Mouse (Mus musculus): ENCODE data around the gene Cnn2.

Cnn2 gene

DNA sequence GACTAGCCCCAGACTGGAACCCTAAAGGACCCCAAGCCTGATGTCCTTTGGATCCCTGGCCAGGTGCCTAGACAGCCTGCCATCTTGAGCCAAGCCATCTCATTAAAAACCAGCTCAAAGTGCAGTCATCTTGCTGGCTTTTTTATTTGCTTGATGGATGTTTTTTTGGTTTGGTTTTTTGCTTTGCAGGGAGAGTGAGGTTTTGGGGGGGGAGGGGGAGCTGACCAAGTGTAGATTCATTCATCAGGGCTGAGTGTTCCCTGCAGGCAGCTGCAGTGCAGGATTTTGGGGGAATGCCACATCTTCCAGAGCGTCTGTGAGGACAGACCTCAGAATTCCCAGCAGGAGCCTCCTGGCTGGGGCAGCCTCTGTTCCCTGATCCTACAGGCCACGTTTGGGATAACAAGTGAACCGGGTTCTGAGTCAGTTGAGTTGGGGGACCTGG lies 19.2 kb upstream of the Cnn2 start:
- DNase-seq (ENCODE audit: low spot score in 2 of 2): no peak

GRCm38 (mm10) chr10:79970415-79971182 lies 17.8 kb upstream of the Cnn2 start, which contains the start of gene Grin3b:
TSS of gene Grin3b (plus strand) at chr10:79970715.
- no peak for DNase-seq (ENCODE audit: low spot score in 2 of 2)

GRCm38 (mm10) chr10:79971183-79971497 lies 17.2 kb upstream of the Cnn2 start:
- DNase-seq (ENCODE audit: low spot score in 2 of 2): no peak

- no peak for DNase-seq (ENCODE audit: low spot score in 2 of 2)
Measured at GRCm38 (mm10) chr10:79972831-79973230, 15.6 kb upstream of the Cnn2 start.

GRCm38 (mm10) chr10:79974087-79974486 lies 14.3 kb upstream of the Cnn2 start:
- no peak for DNase-seq (ENCODE audit: low spot score in 2 of 2)

GRCm38 (mm10) chr10:79974668-79975067 lies 13.7 kb upstream of the Cnn2 start:
- no peak for DNase-seq (ENCODE audit: low spot score in 2 of 2)

DNA sequence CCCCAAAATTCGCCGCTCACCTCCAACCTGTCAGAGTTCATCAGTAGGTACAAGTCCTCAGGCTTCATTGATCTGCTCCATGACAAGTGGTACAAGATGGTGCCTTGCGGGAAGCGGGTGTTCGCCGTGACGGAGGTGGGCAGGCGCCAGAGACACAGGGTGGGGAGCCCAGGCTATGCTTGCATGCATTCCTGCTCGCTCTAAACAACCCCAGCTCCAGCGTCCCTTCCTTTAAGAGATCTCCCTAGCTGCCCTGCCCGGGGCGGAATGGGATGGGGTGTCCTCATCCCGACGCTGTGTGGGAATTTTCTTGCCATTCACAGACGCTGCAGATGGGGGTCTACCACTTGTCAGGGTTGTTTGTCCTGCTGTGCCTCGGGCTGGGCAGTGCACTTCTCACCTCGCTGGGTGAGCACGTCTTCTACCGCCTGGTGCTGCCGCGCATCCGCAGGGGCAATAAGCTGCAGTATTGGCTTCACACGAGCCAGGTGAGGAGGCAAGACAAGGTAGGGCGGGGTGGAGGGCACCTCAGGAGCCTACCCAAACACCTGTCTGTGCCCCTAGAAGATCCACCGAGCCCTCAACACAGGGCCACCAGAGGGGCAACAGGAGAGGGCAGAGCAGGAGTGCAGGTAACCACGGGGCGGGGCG lies 12.2 kb upstream of the Cnn2 start:
- DNase-seq (ENCODE audit: low spot score in 2 of 2): no peak

GRCm38 (mm10) chr10:79976722-79977107 lies 11.7 kb upstream of the Cnn2 start:
- no peak for DNase-seq (ENCODE audit: low spot score in 2 of 2)

- DNase-seq (ENCODE audit: low spot score in 2 of 2): no peak
Measured at GRCm38 (mm10) chr10:79977324-79977723, 11.1 kb upstream of the Cnn2 start.

DNA sequence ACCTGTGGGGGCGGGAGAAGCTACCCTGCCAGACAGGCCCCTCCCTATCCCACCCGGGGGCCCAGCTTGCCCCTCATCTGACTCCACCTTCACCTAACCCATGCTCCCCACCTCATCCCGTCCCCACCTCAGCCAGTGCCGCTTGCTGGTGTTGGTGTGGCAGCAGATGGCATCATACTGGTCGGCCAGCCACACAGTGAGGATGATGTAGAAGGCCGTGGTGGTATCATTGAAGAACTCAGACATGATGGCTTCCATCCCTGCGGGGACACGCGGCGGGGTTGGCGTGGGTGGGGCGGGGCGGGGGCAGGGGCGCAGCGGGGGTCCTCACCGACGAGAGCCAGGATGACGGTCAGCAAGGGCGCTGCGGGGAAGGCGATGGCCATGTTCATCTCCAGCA lies 10.3 kb upstream of the Cnn2 start:
- DNase-seq (ENCODE audit: low spot score in 2 of 2): no peak

DNA sequence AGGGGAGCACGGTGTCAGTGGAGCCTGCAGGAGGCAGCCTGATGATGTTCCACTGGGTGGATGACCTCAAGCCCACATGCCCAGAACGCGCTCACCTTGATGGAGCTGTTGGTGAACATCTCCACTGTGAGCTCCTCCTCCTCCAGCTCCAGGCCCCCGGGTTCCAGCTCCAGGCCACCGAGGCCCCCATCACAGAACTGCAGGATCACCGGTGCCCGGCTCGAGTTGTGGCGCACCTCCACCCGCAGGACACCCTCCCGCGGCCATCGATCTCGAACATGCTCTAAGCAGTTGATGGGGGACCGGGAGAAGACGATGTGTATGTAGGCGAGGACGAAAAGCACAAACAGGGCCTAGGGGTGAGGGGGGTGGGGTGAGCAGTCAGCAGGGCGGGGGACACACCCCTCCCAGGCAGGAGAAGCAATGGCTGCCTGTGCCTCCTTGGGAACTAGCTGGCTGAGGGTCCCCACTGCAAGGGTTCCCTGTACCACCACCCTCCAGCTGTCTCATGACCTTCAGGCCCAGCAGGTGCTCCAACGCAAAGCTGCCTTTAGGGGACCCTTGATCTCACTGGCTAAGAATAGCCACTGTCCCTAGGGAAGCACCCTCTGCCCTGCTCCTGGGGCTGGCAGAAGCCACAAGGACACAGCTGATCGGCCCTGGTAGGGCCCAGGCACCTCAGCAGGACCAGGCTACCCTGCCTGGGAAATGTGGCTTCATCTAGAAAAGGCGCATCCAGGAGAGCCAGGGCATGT lies 8.8 kb upstream of the Cnn2 start:
- DNase-seq (ENCODE audit: low spot score in 2 of 2): no peak

GRCm38 (mm10) chr10:79983205-79983604 lies 5.2 kb upstream of the Cnn2 start:
- no peak for DNase-seq (ENCODE audit: low spot score in 2 of 2)

- DNase-seq (ENCODE audit: low spot score in 2 of 2): peak; percentile 50 to 63
Measured at GRCm38 (mm10) chr10:79983670-79984069, 4.7 kb upstream of the Cnn2 start.

DNA sequence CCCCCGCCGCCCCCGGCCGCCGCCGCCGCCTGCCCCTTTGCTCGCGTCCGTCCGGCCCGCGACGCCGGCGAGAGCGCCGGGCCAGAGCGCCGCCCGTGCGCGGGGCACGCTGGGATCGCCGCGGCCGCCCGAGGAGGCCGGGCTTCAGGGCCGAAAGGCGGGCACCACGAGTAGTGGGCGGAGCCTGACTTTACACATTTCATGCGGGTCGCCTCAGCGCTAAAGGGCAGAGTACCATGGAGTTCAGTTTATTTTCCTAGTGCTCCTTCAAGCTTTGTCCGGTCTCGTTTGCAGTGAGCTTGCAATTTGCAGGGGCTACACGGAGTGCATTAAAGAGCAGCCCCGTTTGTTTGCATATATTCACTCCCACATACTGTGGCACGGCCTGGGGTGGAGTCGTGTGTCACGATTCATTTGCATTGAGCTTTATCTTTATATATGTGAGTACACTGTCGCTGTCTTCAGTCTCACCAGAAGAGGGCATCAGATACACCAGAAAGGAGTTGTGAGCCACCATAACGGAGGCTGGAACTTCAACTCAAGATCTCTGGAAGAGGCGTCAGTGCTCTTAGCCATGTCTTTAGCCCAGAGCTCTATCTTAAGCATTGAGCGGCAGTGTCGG lies 4.1 kb upstream of the Cnn2 start, which contains the start of gene Tmem259:
Tmem259 (minus strand) TSS at position 136 of the 622 bp plus-strand sequence.
- peak; percentile 78 to 87 for DNase-seq (ENCODE audit: low spot score in 2 of 2)

DNA sequence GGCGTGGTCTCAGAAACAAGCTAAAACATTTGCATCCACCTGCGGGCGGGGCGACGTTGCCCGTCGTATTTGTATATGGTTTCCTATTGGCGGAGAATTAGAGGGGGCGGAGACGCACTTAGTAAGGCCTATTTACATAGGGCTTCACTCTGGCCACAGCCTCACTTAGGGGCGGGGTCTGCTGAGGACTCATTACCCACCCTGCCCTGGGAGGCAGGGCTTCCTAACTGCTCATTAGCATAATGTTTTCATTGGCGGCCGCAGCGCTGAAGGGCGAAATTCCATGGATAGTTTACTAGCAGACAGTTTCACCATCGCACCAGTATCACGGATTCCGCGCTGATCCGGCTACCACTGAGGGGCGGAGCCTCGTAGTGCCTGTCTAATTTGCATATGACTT lies 3.5 kb upstream of the Cnn2 start:
- DNase-seq (ENCODE audit: low spot score in 2 of 2): peak; percentile 93 to 99

DNA sequence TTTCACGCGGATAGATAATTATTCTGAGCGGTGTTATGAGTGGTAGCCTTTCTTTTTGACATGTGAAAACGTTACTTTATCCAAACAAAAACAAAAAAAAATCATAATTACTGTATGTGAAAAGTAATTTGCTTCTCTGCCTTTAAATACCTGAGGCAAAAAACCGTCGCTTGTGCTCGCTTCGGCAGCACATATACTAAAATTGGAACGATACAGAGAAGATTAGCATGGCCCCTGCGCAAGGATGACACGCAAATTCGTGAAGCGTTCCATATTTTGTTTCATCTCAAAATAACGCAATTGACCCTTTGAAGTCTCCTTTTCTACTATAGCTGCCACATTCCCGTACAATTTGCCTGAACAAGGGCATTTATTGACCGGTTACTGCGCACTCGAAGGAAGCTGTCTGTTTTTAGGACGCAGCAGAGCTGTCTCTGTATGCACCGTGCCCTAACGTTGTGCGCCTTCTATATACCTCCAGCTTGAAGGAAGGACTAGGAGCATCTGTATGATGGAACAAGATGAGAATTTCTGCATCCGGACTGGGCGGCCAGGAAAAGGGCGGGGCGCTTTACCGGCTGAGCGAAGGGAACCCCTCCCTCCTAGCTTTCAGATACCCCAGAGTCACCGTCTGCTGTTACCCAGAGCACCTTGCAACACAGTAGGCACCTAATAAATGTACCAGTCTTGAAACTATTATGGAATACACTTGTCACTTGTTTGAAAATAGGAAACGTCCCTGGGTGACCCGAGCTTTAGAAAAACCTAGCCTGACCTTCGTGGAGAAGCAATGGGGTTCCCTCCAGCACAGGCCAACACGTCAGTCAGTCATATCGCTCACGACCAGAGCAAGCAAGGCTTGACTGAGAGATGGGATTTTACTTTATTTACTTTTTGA lies 2.8 kb upstream of the Cnn2 start:
- peak; percentile 67 to 82 for DNase-seq (ENCODE audit: low spot score in 2 of 2)

GRCm38 (mm10) chr10:79986232-79986878 lies 2.0 kb upstream of the Cnn2 start:
- no peak for DNase-seq (ENCODE audit: low spot score in 2 of 2)

DNA sequence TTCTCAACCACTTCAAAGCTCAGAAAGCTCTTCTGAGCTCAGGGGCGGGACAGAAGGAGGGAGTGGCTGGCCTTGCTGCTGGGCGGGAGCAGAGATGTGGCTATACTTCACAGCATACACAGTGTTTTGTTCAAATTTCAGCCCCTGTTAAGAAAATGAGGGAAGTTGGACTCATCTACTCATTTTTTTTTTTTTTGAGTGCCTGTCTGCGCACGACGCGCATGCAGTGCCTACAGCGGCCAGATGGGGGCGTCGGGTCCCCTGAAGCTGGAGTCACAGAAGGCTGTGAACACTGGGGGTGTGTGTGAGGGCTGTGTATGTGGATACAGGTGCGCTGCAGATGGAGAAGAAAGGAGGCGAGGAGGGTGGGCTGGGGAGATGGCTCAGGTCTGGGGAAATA lies 1.4 kb upstream of the Cnn2 start:
- DNase-seq (ENCODE audit: low spot score in 2 of 2): peak; percentile 81 to 89

- DNase-seq (ENCODE audit: low spot score in 2 of 2): no peak
Measured at GRCm38 (mm10) chr10:79987771-79988505, 446 bp upstream of the Cnn2 start.

GRCm38 (mm10) chr10:79989272-79989786 lies 945 bp downstream of the Cnn2 start:
- DNase-seq (ENCODE audit: low spot score in 2 of 2): no peak
